Mouse (Mus musculus): ENCODE data around the gene Psg26. TPM values are rescaled to one million over a fixed set of nuclear protein-coding genes. Genes with fewer than 3 reads are reported as not detected.
"Not testable (repeated sequence)": the region's sequence is repeated elsewhere in the genome, so short reads cannot be mapped to it uniquely, and the experiment has no call there.

The Psg26 gene
- not detected for total RNA-seq (2021)
- long read RNA-seq, experiment 1, result 0 reads
- long read RNA-seq, experiment 2, result 0 reads

- intact Hi-C loops (cut with DNase I), result no loop called here
- DNase-seq, result no peak
Observed at GRCm38 (mm10) chr7:18484077-18484476, at the start of gene Psg26. Psg26 (minus strand) TSS chr7:18484177.

DNA sequence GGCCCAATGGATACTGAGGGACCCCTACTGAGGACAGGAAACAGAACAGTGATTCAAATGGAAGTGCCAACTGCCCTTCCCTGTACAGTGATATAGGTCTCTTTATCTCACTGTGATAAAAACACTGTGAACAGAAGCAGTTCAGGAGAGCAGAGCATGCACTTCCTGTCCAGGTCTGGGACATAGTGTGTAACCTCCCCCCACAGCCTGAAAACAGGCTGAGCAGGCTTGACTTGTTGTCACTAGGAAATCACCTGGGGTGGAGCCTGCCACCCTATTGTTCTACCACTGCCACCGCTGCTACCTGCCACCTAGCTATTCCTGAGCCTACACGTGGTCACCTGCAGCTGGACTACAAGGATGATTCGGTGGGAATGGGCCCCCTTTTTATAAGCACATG is 49.4 kb upstream of the Psg26 start:
- no peak for DNase-seq
- intact Hi-C loops (cut with DNase I), result no loop called here

GRCm38 (mm10) chr7:18532169-18532568 is 48.2 kb upstream of the Psg26 start, which contains the start of gene Psg25:
Psg25 (minus strand) TSS chr7:18532269.
- intact Hi-C loops (cut with DNase I), result no loop called here
- no peak for DNase-seq

GRCm38 (mm10) chr7:18524668-18525067 is 40.7 kb upstream of the Psg26 start:
- intact Hi-C loops (cut with DNase I), result no loop called here
- DNase-seq, result no peak

- intact Hi-C loops (cut with DNase I); DNase-seq: not testable (repeated sequence)
Observed at GRCm38 (mm10) chr7:18512848-18513247, 28.9 kb upstream of the Psg26 start.

DNA sequence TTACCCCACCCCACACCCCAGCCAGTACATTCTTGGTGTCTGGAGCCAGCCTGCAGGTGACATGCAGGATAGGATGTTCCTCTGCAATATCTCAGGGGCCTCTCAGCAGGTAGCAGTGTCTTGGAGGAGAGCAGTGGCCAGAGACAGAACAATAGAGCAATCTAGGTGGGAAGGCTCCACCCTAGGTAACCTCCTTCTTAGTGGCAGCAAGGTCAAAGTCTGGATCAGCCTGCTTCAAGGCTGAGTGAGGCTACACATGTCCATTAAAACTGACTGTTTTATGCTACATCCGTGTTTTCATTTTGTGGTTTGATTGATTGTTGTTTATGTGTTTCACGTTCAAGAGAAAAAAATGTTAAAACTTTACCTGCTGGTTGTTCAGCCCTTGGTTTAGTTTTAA is 28.4 kb upstream of the Psg26 start:
- intact Hi-C loops (cut with DNase I); DNase-seq: not testable (repeated sequence)

- DNase-seq, result no peak
- intact Hi-C loops (cut with DNase I), result no loop called here
Observed at GRCm38 (mm10) chr7:18511479-18511878, 27.5 kb upstream of the Psg26 start.

- intact Hi-C loops (cut with DNase I); DNase-seq: not testable (repeated sequence)
Observed at GRCm38 (mm10) chr7:18431941-18432340, 52.0 kb downstream of the Psg26 start, which contains the start of gene Psg28. Psg28 (minus strand) TSS chr7:18432041.

Other genes starting within 250 kb of the Psg26 start
- not detected for gene Mill1, start 238.8 kb downstream of the Psg26 start, total RNA-seq (2021)
- gene Psg18, start 129.2 kb downstream of the Psg26 start, total RNA-seq (2021), result not detected
- gene Psg28, start 52.1 kb downstream of the Psg26 start, total RNA-seq (2021), result not detected
- not detected for gene Psg25, start 48.1 kb upstream of the Psg26 start, total RNA-seq (2021)
- gene Psg27, start 83.1 kb upstream of the Psg26 start, total RNA-seq (2021), result not detected
- gene Psg23, start 132.3 kb upstream of the Psg26 start, total RNA-seq (2021), result not detected
- not detected for gene Psg21, start 172.5 kb upstream of the Psg26 start, total RNA-seq (2021)
- not detected for gene Psg20, start 202.0 kb upstream of the Psg26 start, total RNA-seq (2021)
- not detected for gene Psg22, start 233.9 kb upstream of the Psg26 start, total RNA-seq (2021)

Measured in gastrocnemius, postnatal 36 days (tissue).